Mouse (Mus musculus) kidney, embryonic 14.5 days (tissue): Measurements from ENCODE around the gene Mroh3. TPM values are rescaled to one million over a fixed set of nuclear protein-coding genes. Genes with fewer than 3 reads are reported as not detected.
A peak's percentile ranks its signal among the peaks of the same experiment; 100 is the strongest.

Source experiments
- ATAC-seq: fragments of 200-750 bp; cut with Nextera tagmentation; 2 replicates; pipeline ENCODE4 v1.8.0; 2017; ENCODE audit warnings: moderate number of reproducible peaks, mild to moderate bottlenecking, moderate TSS enrichment, moderate library complexity; ENCODE audit not compliant: low FRiP score, low TSS enrichment
- H3K27ac ChIP-seq: fragments of 300-500 bp; sonication (generic); 2 replicates; pipeline ENCODE4 v1.5.1; 2014; ENCODE audit warnings: low read depth, mild to moderate bottlenecking, low read length, moderate library complexity, mixed read lengths
- H3K27me3 ChIP-seq: fragments of 300-500 bp; sonication (generic); 2 replicates; pipeline ENCODE4 v1.6.1; 2014; ENCODE audit warnings: mild to moderate bottlenecking, low read length; ENCODE audit not compliant: control insufficient read depth, insufficient read depth
- H3K36me3 ChIP-seq: fragments of 300-500 bp; sonication (generic); 2 replicates; pipeline ENCODE4 v1.6.1; 2014; ENCODE audit warnings: low read length, mixed read lengths; ENCODE audit not compliant: control insufficient read depth, insufficient read depth
- H3K4me1 ChIP-seq: fragments of 300-500 bp; sonication (generic); 2 replicates; pipeline ENCODE4 v1.6.1; 2014; ENCODE audit warnings: low read length, mixed read lengths; ENCODE audit not compliant: control insufficient read depth, insufficient read depth
- H3K4me2 ChIP-seq: fragments of 300-500 bp; sonication (generic); replicated peaks from 2 replicates; pipeline ENCODE4 v1.6.1; 2014; ENCODE audit warnings: low read depth, mild to moderate bottlenecking, low read length
- H3K4me3 ChIP-seq: fragments of 300-500 bp; sonication (generic); 2 replicates; pipeline ENCODE4 v1.5.1; 2014; ENCODE audit warnings: mild to moderate bottlenecking, low read length
- H3K9ac ChIP-seq: fragments of 300-500 bp; sonication (generic); 2 replicates; pipeline ENCODE4 v1.6.1; 2014; ENCODE audit warnings: low read depth, mild to moderate bottlenecking, low read length, moderate library complexity
- H3K9me3 ChIP-seq: fragments of 300-500 bp; sonication (generic); 2 replicates; pipeline ENCODE4 v1.6.1; 2016; ENCODE audit warnings: low read length; ENCODE audit not compliant: control insufficient read depth
- WGBS: fragments of 180-500 bp; shearing (Covaris S2); extraction: QIAGEN DNeasy Blood & Tissue Kit; methylation state at CpG from one replicate; pipeline ENCODE4 v1.1.7; 2014; 5-methylcytosine and 5-hydroxymethylcytosine counted together
- polyA plus RNA-seq: library from polyadenylated mRNA; unstranded; fragments of >200 nt; fragmentation: Nextera tagmentation; extraction: Ambion mirVana; gene quantifications from 2 replicates; pipeline ENCODE4 v1.2.1, GENCODE M21; 2014

Mroh3 gene
- polyA plus RNA-seq, 1 experiment from 2014 or later, result 0.43 TPM

DNA sequence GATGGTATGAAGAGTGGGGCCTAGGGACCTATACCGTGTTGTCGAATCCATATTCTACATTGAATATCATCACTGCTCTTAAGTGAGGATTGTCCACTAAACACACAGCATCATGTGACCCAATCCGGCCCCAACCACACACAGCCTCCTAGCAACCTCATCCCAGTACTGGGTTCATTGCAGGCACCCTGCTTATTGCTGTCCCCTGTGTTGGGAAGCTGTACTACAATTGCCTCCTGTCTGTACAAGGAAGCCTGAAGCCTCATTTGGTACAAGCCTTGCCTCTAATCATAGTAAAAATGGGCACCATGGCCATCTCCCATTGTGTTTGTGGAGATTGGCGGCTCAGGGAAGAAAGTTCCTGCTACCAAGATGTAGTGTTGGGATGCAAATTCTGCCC lies 56.3 kb downstream of the Mroh3 start:
- ATAC-seq, result no peak
- H3K9ac ChIP-seq, result no peak overlapping the region
- H3K4me2 ChIP-seq, result no peak overlapping the region
- no peak overlapping the region for H3K27ac ChIP-seq
- H3K36me3 ChIP-seq, result peaks cover 15% of the 10 kb centered on the region; the same call in 1 of the 2 replicates
- H3K4me3 ChIP-seq, result no peak overlapping the region
- no peaks in the 10 kb centered on the region for H3K9me3 ChIP-seq
- no peaks in the 10 kb centered on the region for H3K4me1 ChIP-seq
- no peaks in the 10 kb centered on the region for H3K27me3 ChIP-seq
- WGBS, result 89% methylated on average over 4 of the region's 4 CpGs

DNA sequence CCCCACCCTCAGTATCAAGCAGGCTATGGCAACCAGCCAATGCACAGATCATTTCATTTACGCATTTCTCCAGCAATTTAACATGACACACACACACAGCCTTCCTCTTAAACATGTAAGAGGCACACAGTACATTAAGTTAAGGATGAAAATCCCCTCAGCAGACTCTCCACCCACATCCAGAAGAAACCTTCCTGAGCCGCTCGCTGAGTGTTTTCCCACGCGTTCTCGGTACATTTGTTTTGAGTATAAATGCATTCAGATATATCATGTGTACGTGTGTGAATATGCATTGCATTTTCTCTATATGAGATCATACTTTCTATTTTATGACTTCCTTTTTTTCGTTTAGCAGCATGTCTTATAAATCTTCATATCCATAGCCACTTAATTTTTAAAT lies 61.3 kb downstream of the Mroh3 start:
- Histone ChIP-seq H3K9me3 (no peaks in the 10 kb centered on the region), H3K4me3 (no peak overlapping the region), H3K27me3 (no peaks in the 10 kb centered on the region), H3K9ac (no peak overlapping the region), H3K36me3 (peaks cover 15% of the 10 kb centered on the region), H3K4me1 (no peaks in the 10 kb centered on the region), H3K4me2 (no peak overlapping the region), H3K27ac (no peak overlapping the region)
- no peak for ATAC-seq
- 83% methylated on average over 8 of the region's 8 CpGs for WGBS

DNA sequence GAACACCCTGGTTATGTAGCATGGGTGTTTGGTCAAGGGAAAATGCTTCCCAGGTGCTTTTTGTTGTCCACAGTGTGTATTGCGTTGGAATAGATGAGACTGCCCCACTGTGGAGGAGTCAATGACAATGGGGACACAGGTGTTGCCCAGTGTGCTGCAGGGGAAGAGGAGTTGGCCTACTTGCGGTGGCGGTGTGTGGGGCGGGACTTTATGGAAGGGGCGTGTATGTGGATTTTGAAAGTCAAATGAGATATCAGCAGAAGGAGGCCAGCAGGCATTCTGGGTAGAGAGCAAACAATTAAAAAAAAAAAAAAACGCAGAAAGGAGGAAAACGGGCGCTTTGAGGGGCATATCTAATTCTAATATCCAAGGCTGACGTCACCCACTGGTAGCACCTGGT lies 62.9 kb downstream of the Mroh3 start:
- Histone ChIP-seq H3K4me3 (no peak overlapping the region), H3K4me1 (no peaks in the 10 kb centered on the region), H3K9ac (no peak overlapping the region), H3K4me2 (no peak overlapping the region), H3K9me3 (no peaks in the 10 kb centered on the region), H3K27ac (no peak overlapping the region), H3K27me3 (no peaks in the 10 kb centered on the region), H3K36me3 (peaks cover 12% of the 10 kb centered on the region)
- ATAC-seq, result no peak
- 95% methylated on average over 9 of the region's 9 CpGs for WGBS

DNA sequence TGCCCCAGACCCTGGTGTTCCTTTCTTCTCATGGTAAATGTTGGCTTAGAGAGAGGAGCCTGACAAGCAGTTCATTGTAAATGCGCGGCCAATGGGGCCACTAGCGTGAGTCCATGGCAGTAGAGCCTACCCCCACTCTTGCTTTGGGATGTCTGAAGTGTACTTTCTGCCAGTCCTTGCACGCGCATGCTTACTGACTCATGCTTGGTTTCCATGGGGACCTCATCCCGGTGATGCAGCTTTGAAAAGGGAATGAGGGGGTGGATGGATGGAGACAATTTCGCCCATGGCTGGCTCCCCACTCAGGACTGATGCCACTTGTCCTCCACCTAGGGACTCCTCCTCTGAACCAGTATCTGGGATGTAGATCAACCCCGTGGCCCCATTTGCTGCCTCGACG lies 69.1 kb downstream of the Mroh3 start:
- 89% methylated on average over 10 of the region's 10 CpGs for WGBS
- no peaks in the 10 kb centered on the region for H3K27me3 ChIP-seq

GRCm38 (mm10) chr1:136142336-136142735 lies 70.3 kb downstream of the Mroh3 start:
- no peak overlapping the region for H3K27ac ChIP-seq
- H3K27me3 ChIP-seq, result no peaks in the 10 kb centered on the region
- no peak overlapping the region for H3K4me2 ChIP-seq
- H3K4me3 ChIP-seq, result no peak overlapping the region
- WGBS, result 49% methylated on average over 6 of the region's 6 CpGs
- H3K9ac ChIP-seq, result no peak overlapping the region
- H3K4me1 ChIP-seq, result peaks cover 39% of the 10 kb centered on the region
- no peaks in the 10 kb centered on the region for H3K9me3 ChIP-seq
- H3K36me3 ChIP-seq, result no peaks in the 10 kb centered on the region
- ATAC-seq, result no peak

More for the DNA sequence above, 69.1 kb downstream of the Mroh3 start:
- no peak for ATAC-seq
- H3K4me3 ChIP-seq, result no peak overlapping the region
- no peaks in the 10 kb centered on the region for H3K9me3 ChIP-seq
- H3K4me1 ChIP-seq, result peaks cover 27% of the 10 kb centered on the region
- H3K4me2 ChIP-seq, result no peak overlapping the region
- H3K36me3 ChIP-seq, result peaks cover 4% of the 10 kb centered on the region; the same call in 1 of the 2 replicates
- H3K9ac ChIP-seq, result no peak overlapping the region
- H3K27ac ChIP-seq, result no peak overlapping the region

DNA sequence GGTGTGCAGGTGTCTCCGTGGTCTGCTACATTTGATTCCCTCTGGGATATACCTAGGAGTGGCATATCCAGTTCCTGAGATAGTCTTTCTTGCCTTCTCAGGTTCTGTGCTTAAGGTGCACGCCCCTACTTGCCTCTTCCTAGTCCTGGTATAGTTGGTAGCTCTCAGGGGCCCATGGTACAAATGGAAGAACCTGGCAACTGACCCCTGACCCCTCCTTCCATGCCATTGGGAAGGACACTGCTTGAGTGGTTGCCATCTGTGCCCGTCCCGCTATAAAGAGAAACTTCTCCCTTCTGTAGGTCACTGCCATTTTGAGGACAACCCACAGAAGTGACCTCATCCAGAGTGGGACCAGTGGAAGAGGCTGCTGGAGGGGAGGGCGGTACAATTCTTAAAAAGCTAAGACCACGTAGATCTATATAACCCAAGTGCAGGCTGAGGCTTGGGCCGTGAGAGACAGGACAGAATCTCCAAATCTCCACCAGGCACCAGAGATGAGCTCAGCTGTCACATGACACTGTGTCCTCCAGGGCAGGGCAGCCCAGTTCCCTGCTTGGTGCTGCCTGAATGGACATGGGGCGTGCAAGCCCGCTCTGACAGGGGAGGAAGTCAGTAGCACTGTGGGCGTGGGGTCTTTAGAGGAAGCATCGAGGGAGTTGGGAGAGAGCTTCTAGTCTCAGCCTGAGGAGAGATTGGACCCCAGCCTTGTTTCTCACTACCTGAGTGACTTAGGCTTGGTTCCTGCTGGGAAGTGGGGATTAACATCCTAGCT lies 71.3 kb downstream of the Mroh3 start:
- Histone ChIP-seq H3K27me3 (no peaks in the 10 kb centered on the region), H3K4me1 (peaks cover 49% of the 10 kb centered on the region), H3K9ac (no peak overlapping the region), H3K27ac (no peak overlapping the region), H3K4me3 (no peak overlapping the region), H3K9me3 (no peaks in the 10 kb centered on the region), H3K4me2 (no peak overlapping the region), H3K36me3 (no peaks in the 10 kb centered on the region)
- ATAC-seq, result no peak
- WGBS, result 72% methylated on average over 11 of the region's 11 CpGs

- Histone ChIP-seq H3K9ac (peak overlapping the region; percentile 54), H3K9me3 (no peaks in the 10 kb centered on the region), H3K36me3 (no peaks in the 10 kb centered on the region), H3K4me1 (peaks cover 61% of the 10 kb centered on the region), H3K27ac (peak overlapping the region; percentile 73), H3K27me3 (no peaks in the 10 kb centered on the region), H3K4me2 (peak overlapping the region; percentile 78), H3K4me3 (peak overlapping the region; percentile 43)
- under 1% methylated on average over 32 of the region's 32 CpGs for WGBS
- ATAC-seq, result peak; percentile 72
Measured at GRCm38 (mm10) chr1:136139990-136140640, 72.5 kb downstream of the Mroh3 start.

- Histone ChIP-seq H3K4me1 (peaks cover 73% of the 10 kb centered on the region), H3K4me2 (no peak overlapping the region), H3K27me3 (no peaks in the 10 kb centered on the region), H3K9ac (peak overlapping the region; percentile 14; the same call in 1 of the 2 replicates), H3K4me3 (no peak overlapping the region), H3K9me3 (no peaks in the 10 kb centered on the region), H3K36me3 (no peaks in the 10 kb centered on the region), H3K27ac (peak overlapping the region; percentile 62; the same call in 1 of the 2 replicates)
- no peak for ATAC-seq
- WGBS, result 44% methylated on average over 10 of the region's 10 CpGs
Measured at GRCm38 (mm10) chr1:136138191-136138830, 74.3 kb downstream of the Mroh3 start.

DNA sequence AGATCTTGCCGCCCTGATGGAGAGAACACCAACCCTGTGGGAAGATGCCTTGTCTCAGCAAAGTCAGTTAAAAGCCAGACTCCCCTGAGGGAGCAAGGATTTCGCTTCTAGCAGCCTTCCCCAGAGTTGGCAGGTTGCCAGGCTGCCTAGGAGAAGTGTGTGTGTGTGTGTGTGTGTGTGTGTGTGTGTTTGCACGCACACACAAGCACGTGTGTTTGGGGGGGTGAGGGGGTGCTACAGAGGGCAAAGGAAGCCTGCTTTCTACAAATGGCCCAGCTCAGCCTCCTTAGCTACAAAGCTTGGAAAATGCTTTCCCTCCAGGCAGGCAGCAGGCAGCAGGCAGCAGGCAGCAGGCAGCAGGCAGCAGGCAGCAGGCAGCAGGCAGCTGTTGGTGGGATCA lies 75.1 kb downstream of the Mroh3 start:
- Histone ChIP-seq H3K9me3 (no peaks in the 10 kb centered on the region), H3K4me1 (peaks cover 75% of the 10 kb centered on the region), H3K27me3 (peaks cover 3% of the 10 kb centered on the region; the same call in 1 of the 2 replicates), H3K36me3 (no peaks in the 10 kb centered on the region), H3K9ac (no peak overlapping the region), H3K27ac (peak overlapping the region; percentile 62), H3K4me2 (no peak overlapping the region), H3K4me3 (no peak overlapping the region)
- WGBS, result 9% methylated on average over 4 of the region's 4 CpGs
- no peak for ATAC-seq
